Mouse (Mus musculus) heart, adult 9 months (tissue): ENCODE measurements around the gene Tmem213.

ENCODE experiments used
- DNase-seq, 2 experiments: peaks; one replicate each; pipeline ENCODE4 v3.0.0; 2022; ENCODE audit warnings: low spot score in 2 of 2

The Tmem213 gene

GRCm38 (mm10) chr6:38109160-38109795 lies at the start of gene Tmem213:
Gene Tmem213 (plus strand): TSS chr6:38109255.
- DNase-seq = no peak

GRCm38 (mm10) chr6:38064621-38065020 lies 44.4 kb upstream of the Tmem213 start:
- no peak for DNase-seq

- DNase-seq = no peak
Measured at GRCm38 (mm10) chr6:38065122-38065500, 43.9 kb upstream of the Tmem213 start.

GRCm38 (mm10) chr6:38065501-38066122 lies 43.4 kb upstream of the Tmem213 start:
- DNase-seq = no peak

GRCm38 (mm10) chr6:38066215-38066614 lies 42.8 kb upstream of the Tmem213 start:
- DNase-seq = peak; percentile 39 to 47

GRCm38 (mm10) chr6:38071256-38071655 lies 37.8 kb upstream of the Tmem213 start:
- DNase-seq = no peak

GRCm38 (mm10) chr6:38072137-38072796 lies 36.8 kb upstream of the Tmem213 start:
- DNase-seq = no peak

- no peak for DNase-seq
Measured at GRCm38 (mm10) chr6:38073592-38073991, 35.5 kb upstream of the Tmem213 start.

GRCm38 (mm10) chr6:38080364-38080763 lies 28.7 kb upstream of the Tmem213 start:
- no peak for DNase-seq

GRCm38 (mm10) chr6:38081727-38082341 lies 27.2 kb upstream of the Tmem213 start:
- peak; percentile 19 to 32 for DNase-seq

GRCm38 (mm10) chr6:38083204-38083603 lies 25.9 kb upstream of the Tmem213 start:
- no peak for DNase-seq

- no peak for DNase-seq
Measured at GRCm38 (mm10) chr6:38087242-38088026, 21.6 kb upstream of the Tmem213 start.

- no peak for DNase-seq
Measured at GRCm38 (mm10) chr6:38092539-38092938, 16.5 kb upstream of the Tmem213 start.

- no peak for DNase-seq
Measured at GRCm38 (mm10) chr6:38094701-38095100, 14.4 kb upstream of the Tmem213 start.

- no peak for DNase-seq
Measured at GRCm38 (mm10) chr6:38096961-38097370, 12.1 kb upstream of the Tmem213 start.

- no peak for DNase-seq
Measured at GRCm38 (mm10) chr6:38102216-38102795, 6.7 kb upstream of the Tmem213 start.

- no peak for DNase-seq
Measured at GRCm38 (mm10) chr6:38103775-38104174, 5.3 kb upstream of the Tmem213 start.

- DNase-seq = no peak
Measured at GRCm38 (mm10) chr6:38105924-38106323, 3.1 kb upstream of the Tmem213 start.

- DNase-seq = no peak
Measured at GRCm38 (mm10) chr6:38108449-38108848, 606 bp upstream of the Tmem213 start.

GRCm38 (mm10) chr6:38109871-38110270 lies 816 bp downstream of the Tmem213 start:
- DNase-seq = no peak

- no peak for DNase-seq
Measured at GRCm38 (mm10) chr6:38110859-38111258, 1.8 kb downstream of the Tmem213 start.
